Mouse (Mus musculus) ES-E14 (cell line): ENCODE data around the gene Ctla2a.

Source experiments
- CHD2 ChIP-seq: IDR thresholded peaks from 2 replicates; pipeline ENCODE4 v1.6.1; 2014; ENCODE audit warnings: mild to moderate bottlenecking, low read depth, low read length, inconsistent platforms
- HCFC1 ChIP-seq: IDR thresholded peaks from 2 replicates; pipeline ENCODE4 v1.6.1; 2012; ENCODE audit warnings: low read length, inconsistent platforms, borderline replicate concordance; ENCODE audit not compliant: insufficient read depth
- MAFK ChIP-seq: IDR thresholded peaks from 2 replicates; pipeline ENCODE4 v1.6.1; 2014; ENCODE audit warnings: mild to moderate bottlenecking, low read depth, low read length, inconsistent platforms; ENCODE audit not compliant: insufficient read depth
- ZC3H11A ChIP-seq: IDR thresholded peaks from 2 replicates; pipeline ENCODE4 v1.6.1; 2012; ENCODE audit warnings: low read depth, mild to moderate bottlenecking, inconsistent platforms, low read length, borderline replicate concordance
- ZNF384 ChIP-seq: IDR thresholded peaks from 2 replicates; pipeline ENCODE4 v1.6.1; 2012; ENCODE audit warnings: low read depth, low read length, inconsistent platforms

GRCm38 (mm10) chr13:60936500-60936901 lies at the start of gene Ctla2a, which contains the start of gene Gm49391:
- no peak for TF ChIP-seq ZC3H11A
- no peak for TF ChIP-seq ZNF384
- TF ChIP-seq HCFC1: no peak
- no peak for TF ChIP-seq MAFK
- TF ChIP-seq CHD2: no peak
